Mouse (Mus musculus) myocyte (in vitro differentiated cells): Measurements from ENCODE around the gene Soga1. TPM values are rescaled to one million over a fixed set of nuclear protein-coding genes. Genes with fewer than 3 reads are reported as not detected.

Experiments used
- H3K27me3 ChIP-seq: one replicate; pipeline ENCODE4 v1.6.1; 2011; ENCODE audit not compliant: control insufficient read depth, insufficient read depth, insufficient read length
- H3K36me3 ChIP-seq: one replicate; pipeline ENCODE4 v1.6.1; 2011; ENCODE audit not compliant: control insufficient read depth, insufficient read depth
- H3K4me2 ChIP-seq: one replicate; pipeline ENCODE4 v1.6.1; 2011; ENCODE audit warnings: low read depth, control low read depth
- H3K4me3 ChIP-seq: one replicate; pipeline ENCODE4 v1.5.1; 2011; ENCODE audit warnings: mild to moderate bottlenecking, control low read depth, moderate library complexity
- H3K79me2 ChIP-seq: one replicate; pipeline ENCODE4 v1.6.1; 2011; ENCODE audit not compliant: control insufficient read depth, insufficient read depth
- H3ac ChIP-seq: one replicate; pipeline ENCODE4 v1.6.1; 2011; ENCODE audit not compliant: control insufficient read depth, insufficient read length
- CEBPB ChIP-seq: IDR thresholded peaks from 2 replicates; pipeline ENCODE4 v1.6.1; 2011; ENCODE audit warnings: mild to moderate bottlenecking, moderate library complexity; ENCODE audit not compliant: poor library complexity, insufficient read depth, severe bottlenecking
- E2F4 ChIP-seq: IDR thresholded peaks from one replicate; pipeline ENCODE4 v1.6.1; 2011; ENCODE audit warnings: mild to moderate bottlenecking, control low read depth, moderate library complexity; ENCODE audit not compliant: insufficient read depth
- MAX ChIP-seq: IDR thresholded peaks from one replicate; pipeline ENCODE4 v1.6.1; 2011; ENCODE audit warnings: low read depth, mild to moderate bottlenecking, control low read depth
- MYOD1 ChIP-seq, 3 experiments: IDR thresholded peaks; one replicate each; pipeline ENCODE4 v1.6.1; 2011; ENCODE audit warnings: control low read depth in 2 of 3, low read depth in 2 of 3, mild to moderate bottlenecking in 2 of 3, moderate library complexity in 1 of 3; ENCODE audit not compliant: insufficient read length in 2 of 3, control insufficient read depth in 1 of 3
- MYOG ChIP-seq, 3 experiments: IDR thresholded peaks; one replicate each; pipeline ENCODE4 v1.6.1; 2011; ENCODE audit warnings: control low read depth in 2 of 3, low read depth in 2 of 3, mild to moderate bottlenecking in 2 of 3; ENCODE audit not compliant: insufficient read length in 2 of 3, control insufficient read depth in 1 of 3, insufficient read depth in 1 of 3
- POLR2A ChIP-seq: IDR thresholded peaks from one replicate; pipeline ENCODE4 v1.6.1; 2011; ENCODE audit warnings: low read depth, mild to moderate bottlenecking, control low read depth, moderate library complexity; ENCODE audit not compliant: insufficient read length
- POLR2AphosphoS2 ChIP-seq: IDR thresholded peaks from one replicate; pipeline ENCODE4 v1.6.1; 2011; ENCODE audit warnings: low read depth, control low read depth; ENCODE audit not compliant: insufficient read length
- REST ChIP-seq: IDR thresholded peaks from one replicate; pipeline ENCODE4 v1.6.1; 2011; ENCODE audit warnings: mild to moderate bottlenecking, control low read depth, moderate library complexity; ENCODE audit not compliant: insufficient read depth, insufficient read length
- SRF ChIP-seq: IDR thresholded peaks from one replicate; pipeline ENCODE4 v1.6.1; 2011; ENCODE audit warnings: low read depth; ENCODE audit not compliant: control insufficient read depth, insufficient read length
- TCF12 ChIP-seq: IDR thresholded peaks from one replicate; pipeline ENCODE4 v1.6.1; 2011; ENCODE audit warnings: mild to moderate bottlenecking, control low read depth; ENCODE audit not compliant: poor library complexity, insufficient read depth, severe bottlenecking
- TCF3 ChIP-seq: IDR thresholded peaks from one replicate; pipeline ENCODE4 v1.6.1; 2011; ENCODE audit warnings: low read depth, control low read depth; ENCODE audit not compliant: insufficient read length
- USF1 ChIP-seq: IDR thresholded peaks from one replicate; pipeline ENCODE4 v1.6.1; 2011; ENCODE audit warnings: low read depth, mild to moderate bottlenecking, control low read depth, moderate library complexity
- polyA plus RNA-seq: library from polyadenylated mRNA; unstranded; fragments of >200 nt; fragmentation: generic; extraction: Trizol; gene quantifications from one replicate; pipeline ENCODE4 v1.2.1, GENCODE M21; 2012; ENCODE audit warnings: missing spikeins

Soga1 gene
- polyA plus RNA-seq, 1 experiment: 11.9 TPM

GRCm38 (mm10) chr2:157075226-157075625 is 3.8 kb downstream of the Soga1 start:
- TF ChIP-seq REST (no peak), POLR2AphosphoS2 (no peak), POLR2A (no peak), CEBPB (no peak), MYOG (IDR thresholded peaks at IDR 0.05; ENCODE audit: control insufficient read depth in 1 of 3, insufficient read depth in 1 of 3, insufficient read length in 2 of 3, low read depth in 2 of 3) (no peak), TCF12 (no peak), USF1 (no peak), MYOD1 (IDR thresholded peaks at IDR 0.05; ENCODE audit: control insufficient read depth in 1 of 3, insufficient read length in 2 of 3, low read depth in 2 of 3) (no peak), SRF (no peak), MAX (no peak), E2F4 (no peak), TCF3 (no peak)
- H3K36me3 ChIP-seq: no peaks in the 10 kb centered on the region
- no peaks in the 10 kb centered on the region for H3K27me3 ChIP-seq
- no peak overlapping the region for H3K4me3 ChIP-seq
- H3ac ChIP-seq: no peak overlapping the region
- H3K4me2 ChIP-seq: peak overlapping the region; percentile 81
- peaks cover 76% of the 10 kb centered on the region for H3K79me2 ChIP-seq

- Histone ChIP-seq H3ac (no peak overlapping the region), H3K4me3 (no peak overlapping the region), H3K27me3 (no peaks in the 10 kb centered on the region), H3K79me2 (peaks cover 76% of the 10 kb centered on the region), H3K4me2 (peak overlapping the region; percentile 44), H3K36me3 (no peaks in the 10 kb centered on the region)
- TF ChIP-seq CEBPB: no peak
- TF ChIP-seq POLR2A: no peak
- no peak for TF ChIP-seq MYOD1 (IDR thresholded peaks at IDR 0.05; ENCODE audit: control insufficient read depth in 1 of 3, insufficient read length in 2 of 3, low read depth in 2 of 3)
- no peak for TF ChIP-seq TCF3
- no peak for TF ChIP-seq SRF
- no peak for TF ChIP-seq POLR2AphosphoS2
- no peak for TF ChIP-seq REST
- no peak for TF ChIP-seq E2F4
- TF ChIP-seq MYOG (IDR thresholded peaks at IDR 0.05; ENCODE audit: control insufficient read depth in 1 of 3, insufficient read depth in 1 of 3, insufficient read length in 2 of 3, low read depth in 2 of 3): no peak
- TF ChIP-seq MAX: no peak
- TF ChIP-seq USF1: no peak
- TF ChIP-seq TCF12: no peak
Measured at GRCm38 (mm10) chr2:157074772-157075171, 4.3 kb downstream of the Soga1 start.

- H3K4me3 ChIP-seq: no peak overlapping the region
- peaks cover 76% of the 10 kb centered on the region for H3K79me2 ChIP-seq
- TF ChIP-seq POLR2A (no peak), MYOD1 (IDR thresholded peaks at IDR 0.05; ENCODE audit: control insufficient read depth in 1 of 3, insufficient read length in 2 of 3, low read depth in 2 of 3) (peak in 1 of 3 experiments; percentile 12)
- no peaks in the 10 kb centered on the region for H3K27me3 ChIP-seq
- H3K4me2 ChIP-seq: peak overlapping the region; percentile 78
- no peaks in the 10 kb centered on the region for H3K36me3 ChIP-seq
- H3ac ChIP-seq: no peak overlapping the region
Measured at GRCm38 (mm10) chr2:157074186-157074724, 4.8 kb downstream of the Soga1 start.

- no peak overlapping the region for H3ac ChIP-seq
- TF ChIP-seq MYOD1 (IDR thresholded peaks at IDR 0.05; ENCODE audit: control insufficient read depth in 1 of 3, insufficient read length in 2 of 3, low read depth in 2 of 3) (peak in 2 of 3 experiments; percentile 75 to 76), CEBPB (no peak), MYOG (IDR thresholded peaks at IDR 0.05; ENCODE audit: control insufficient read depth in 1 of 3, insufficient read depth in 1 of 3, insufficient read length in 2 of 3, low read depth in 2 of 3) (peak; percentile 21 to 87 (median 67))
- no peak overlapping the region for H3K4me3 ChIP-seq
- H3K79me2 ChIP-seq: peaks cover 80% of the 10 kb centered on the region
- no peaks in the 10 kb centered on the region for H3K36me3 ChIP-seq
- H3K27me3 ChIP-seq: no peaks in the 10 kb centered on the region
- H3K4me2 ChIP-seq: peak overlapping the region; percentile 78
Measured at GRCm38 (mm10) chr2:157073378-157074052, 5.5 kb downstream of the Soga1 start.

- H3K27me3 ChIP-seq: no peaks in the 10 kb centered on the region
- no peak overlapping the region for H3ac ChIP-seq
- no peak for TF ChIP-seq MYOD1 (IDR thresholded peaks at IDR 0.05; ENCODE audit: control insufficient read depth in 1 of 3, insufficient read length in 2 of 3, low read depth in 2 of 3)
- TF ChIP-seq TCF12: no peak
- no peak for TF ChIP-seq POLR2A
- TF ChIP-seq USF1: no peak
- TF ChIP-seq E2F4: no peak
- TF ChIP-seq MAX: no peak
- no peak for TF ChIP-seq REST
- TF ChIP-seq CEBPB: no peak
- no peak for TF ChIP-seq TCF3
- TF ChIP-seq SRF: no peak
- TF ChIP-seq MYOG (IDR thresholded peaks at IDR 0.05; ENCODE audit: control insufficient read depth in 1 of 3, insufficient read depth in 1 of 3, insufficient read length in 2 of 3, low read depth in 2 of 3): no peak
- TF ChIP-seq POLR2AphosphoS2: no peak
- H3K36me3 ChIP-seq: no peaks in the 10 kb centered on the region
- H3K4me2 ChIP-seq: peak overlapping the region; percentile 78
- H3K4me3 ChIP-seq: no peak overlapping the region
- peaks cover 84% of the 10 kb centered on the region for H3K79me2 ChIP-seq
Measured at GRCm38 (mm10) chr2:157072316-157072990, 6.6 kb downstream of the Soga1 start.
